Mouse (Mus musculus) heart, postnatal 0 days (tissue): Measurements from ENCODE around the gene Cnep1r1.

Experiments
- CTCF ChIP-seq: IDR thresholded peaks from 2 replicates; pipeline ENCODE4 v1.5.1; 2016; ENCODE audit warnings: antibody characterized with exemption, control low read depth, low read depth
- EP300 ChIP-seq: IDR thresholded peaks from 2 replicates; pipeline ENCODE4 v1.6.1; 2016; ENCODE audit warnings: antibody characterized with exemption, low read depth

- TF ChIP-seq CTCF (no peak), EP300 (no peak)
These were observed 64.6 kb downstream of the Cnep1r1 start for GRCm38 (mm10) chr8:88183121-88183520.
